Mouse (Mus musculus) limb, embryonic 11.5 days (tissue): ENCODE results near the gene Alkbh4. TPM values are rescaled to one million over a fixed set of nuclear protein-coding genes. Genes with fewer than 3 reads are reported as not detected.
"Not testable (repeated sequence)": the region's sequence is repeated elsewhere in the genome, so short reads cannot be mapped to it uniquely, and the experiment has no call there.

Experiments used
- ATAC-seq: fragments of 200-750 bp; cut with Nextera tagmentation; 2 replicates; pipeline ENCODE4 v1.8.0; 2017; ENCODE audit warnings: low read depth; ENCODE audit not compliant: insufficient number of reproducible peaks, low FRiP score, low TSS enrichment
- DNase-seq: peaks from one replicate; pipeline ENCODE4 v3.0.0-alpha.2; 2015; ENCODE audit warnings: low spot score
- H3K27ac ChIP-seq: fragments of 300-500 bp; sonication (generic); replicated peaks from 2 replicates; pipeline ENCODE4 v1.5.1; 2014; ENCODE audit warnings: low read depth, mild to moderate bottlenecking, low read length
- H3K27me3 ChIP-seq: fragments of 300-500 bp; sonication (generic); 2 replicates; pipeline ENCODE4 v1.6.1; 2014; ENCODE audit warnings: mild to moderate bottlenecking, low read length, mixed read lengths; ENCODE audit not compliant: control insufficient read depth, insufficient read depth
- H3K36me3 ChIP-seq: fragments of 300-500 bp; sonication (generic); 2 replicates; pipeline ENCODE4 v1.6.1; 2014; ENCODE audit warnings: mild to moderate bottlenecking, low read length, moderate library complexity, mixed read lengths; ENCODE audit not compliant: control insufficient read depth, insufficient read depth
- H3K4me1 ChIP-seq: fragments of 300-500 bp; sonication (generic); 2 replicates; pipeline ENCODE4 v1.6.1; 2014; ENCODE audit warnings: low read length, mixed read lengths; ENCODE audit not compliant: control insufficient read depth, insufficient read depth
- H3K4me2 ChIP-seq: fragments of 300-500 bp; sonication (generic); 2 replicates; pipeline ENCODE4 v1.6.1; 2014; ENCODE audit warnings: low read depth, mild to moderate bottlenecking, moderate library complexity; ENCODE audit not compliant: severe bottlenecking
- H3K4me3 ChIP-seq: fragments of 300-500 bp; sonication (generic); 2 replicates; pipeline ENCODE4 v1.5.1; 2014; ENCODE audit warnings: low read depth, low read length
- H3K9ac ChIP-seq: fragments of 300-500 bp; sonication (generic); 2 replicates; pipeline ENCODE4 v1.6.1; 2014; ENCODE audit warnings: mild to moderate bottlenecking, low read length
- H3K9me3 ChIP-seq: fragments of 300-500 bp; sonication (generic); 2 replicates; pipeline ENCODE4 v1.6.1; 2016; ENCODE audit warnings: low read length; ENCODE audit not compliant: control insufficient read depth
- WGBS: fragments of 180-500 bp; shearing (Covaris S2); extraction: QIAGEN DNeasy Blood & Tissue Kit; methylation state at CpG from one replicate; pipeline ENCODE4 v1.1.7; 2014; 5-methylcytosine and 5-hydroxymethylcytosine counted together
- polyA plus RNA-seq: library from polyadenylated mRNA; unstranded; fragments of >200 nt; fragmentation: Nextera tagmentation; extraction: Ambion mirVana; gene quantifications from 2 replicates; pipeline ENCODE4 v1.2.1, GENCODE M21; 2014

Alkbh4 gene
- polyA plus RNA-seq, 1 experiment from 2014 or later = 23.9 TPM

DNA sequence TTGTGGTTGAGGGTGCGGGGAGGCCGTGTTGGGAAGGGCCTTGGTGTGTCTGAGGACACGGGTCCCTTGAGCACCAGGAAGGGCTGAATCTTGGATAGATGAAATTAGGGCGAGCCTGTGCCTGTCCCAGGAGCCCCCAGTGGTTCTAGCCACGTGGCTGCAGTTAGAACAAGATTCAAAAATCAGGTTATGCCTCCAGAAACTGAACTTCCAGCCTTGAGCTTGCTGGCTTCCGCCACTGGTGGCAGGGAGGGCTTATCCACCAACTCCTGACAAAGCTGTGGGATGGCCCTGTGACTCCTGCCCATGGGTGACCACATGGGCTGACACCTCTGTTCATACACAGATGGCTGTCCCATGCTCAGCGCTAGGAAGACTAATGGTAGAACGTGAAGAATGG, 11.8 kb downstream of the Alkbh4 start:
- no peaks in the 10 kb centered on the region; the same call in 1 of the 2 replicates for H3K9me3 ChIP-seq
- H3K36me3 ChIP-seq = no peaks in the 10 kb centered on the region
- H3K4me3 ChIP-seq = no peak overlapping the region
- no peak for ATAC-seq
- H3K27ac ChIP-seq = no peak overlapping the region
- H3K27me3 ChIP-seq = no peaks in the 10 kb centered on the region
- WGBS = 68% methylated on average over 8 of the region's 8 CpGs
- DNase-seq = no peak
- H3K4me2 ChIP-seq = no peak overlapping the region
- H3K4me1 ChIP-seq = no peaks in the 10 kb centered on the region
- H3K9ac ChIP-seq = no peak overlapping the region

- not testable (repeated sequence) for H3K36me3 ChIP-seq, H3K4me3 ChIP-seq
Observed at GRCm38 (mm10) chr5:136149134-136149576, 13.2 kb downstream of the Alkbh4 start.

DNA sequence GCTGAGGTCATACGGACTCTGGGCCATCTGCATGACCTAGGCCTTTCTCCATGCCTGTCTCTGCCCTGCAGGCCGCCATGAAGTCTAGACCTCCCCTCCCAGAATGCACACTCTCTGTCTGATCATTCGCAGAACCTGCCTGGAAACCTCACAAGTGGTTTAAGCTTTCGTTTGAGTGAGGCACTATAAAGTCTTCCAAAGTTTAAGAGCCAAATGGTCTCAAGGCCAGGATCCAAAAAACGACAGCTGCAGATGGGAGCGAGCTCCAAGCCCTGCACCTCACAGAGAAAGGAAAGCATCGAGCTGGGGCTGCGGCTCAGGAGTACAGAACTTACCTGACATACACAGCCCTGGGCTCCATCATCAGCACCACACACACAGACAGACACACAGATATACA, 16.4 kb downstream of the Alkbh4 start:
- Histone ChIP-seq H3K9me3 (no peaks in the 10 kb centered on the region), H3K36me3 (no peaks in the 10 kb centered on the region), H3K27ac (no peak overlapping the region), H3K4me2 (no peak overlapping the region), H3K9ac (no peak overlapping the region), H3K27me3 (no peaks in the 10 kb centered on the region), H3K4me1 (no peaks in the 10 kb centered on the region), H3K4me3 (no peak overlapping the region)
- no peak for ATAC-seq
- 82% methylated on average over 8 of the region's 8 CpGs for WGBS
- DNase-seq = no peak

More at GRCm38 (mm10) chr5:136149134-136149576, 13.2 kb downstream of the Alkbh4 start:
- H3K4me2 ChIP-seq, H3K27me3 ChIP-seq, ATAC-seq, DNase-seq, H3K4me1 ChIP-seq, H3K27ac ChIP-seq, H3K9me3 ChIP-seq, H3K9ac ChIP-seq: not testable (repeated sequence)
- WGBS = 78% methylated on average over 5 of the region's 5 CpGs

DNA sequence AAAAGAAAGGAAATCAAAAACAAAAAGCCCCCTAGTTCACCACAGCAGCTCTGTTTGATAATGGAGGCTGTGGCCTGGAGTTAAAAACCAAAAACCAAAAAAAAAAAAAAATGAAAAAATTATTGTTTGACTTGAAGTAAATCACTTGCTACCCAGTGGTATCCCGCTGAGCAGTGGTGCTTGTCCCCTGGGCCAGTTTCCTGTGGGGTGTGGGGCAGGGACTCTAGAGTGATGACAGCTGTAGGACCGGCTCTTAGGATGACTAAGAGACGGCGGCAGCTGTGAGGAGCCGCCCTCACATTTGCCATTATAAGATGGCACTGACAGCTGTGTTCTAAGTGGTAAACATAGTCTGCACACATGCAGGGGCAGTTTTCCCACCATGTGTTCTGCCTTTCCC, 19.5 kb downstream of the Alkbh4 start:
- H3K9ac ChIP-seq = no peak overlapping the region
- H3K4me1 ChIP-seq = no peaks in the 10 kb centered on the region
- no peak for ATAC-seq
- H3K9me3 ChIP-seq = no peaks in the 10 kb centered on the region
- no peak for DNase-seq
- WGBS = 87% methylated on average over 5 of the region's 5 CpGs
- H3K27ac ChIP-seq = no peak overlapping the region
- no peak overlapping the region for H3K4me3 ChIP-seq
- H3K4me2 ChIP-seq = no peak overlapping the region
- no peaks in the 10 kb centered on the region for H3K36me3 ChIP-seq
- H3K27me3 ChIP-seq = no peaks in the 10 kb centered on the region

DNA sequence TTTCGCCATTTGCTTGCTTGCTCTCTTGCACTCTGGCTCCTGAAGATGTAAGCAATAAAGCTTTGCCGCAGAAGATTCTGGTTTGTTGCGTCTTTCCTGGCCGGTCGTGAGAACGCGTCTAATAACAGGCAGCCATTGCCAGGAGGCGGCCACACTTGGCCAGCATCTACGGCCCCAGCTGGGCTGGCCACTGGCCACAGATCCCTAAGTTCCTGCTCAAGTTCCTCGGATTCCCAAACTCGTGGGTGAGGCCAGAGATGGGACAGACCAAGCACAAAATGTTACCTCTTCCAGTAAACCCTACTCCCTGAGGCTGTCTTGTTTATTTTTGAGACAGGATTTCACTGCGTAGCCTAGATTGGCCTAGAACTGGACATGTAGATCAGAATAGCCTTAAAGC, 24.1 kb downstream of the Alkbh4 start:
- ATAC-seq, H3K27me3 ChIP-seq, H3K9me3 ChIP-seq, H3K4me1 ChIP-seq, H3K4me2 ChIP-seq, H3K36me3 ChIP-seq, H3K27ac ChIP-seq, DNase-seq, H3K4me3 ChIP-seq, H3K9ac ChIP-seq: not testable (repeated sequence)
- WGBS = 86% methylated on average over 11 of the region's 12 CpGs

GRCm38 (mm10) chr5:136163807-136164474, 28.0 kb downstream of the Alkbh4 start:
- Histone ChIP-seq H3K4me2 (no peak overlapping the region), H3K9ac (no peak overlapping the region), H3K27me3 (no peaks in the 10 kb centered on the region), H3K27ac (no peak overlapping the region), H3K9me3 (0 out of 2 replicates have a peak, but pooled peaks cover 3% of the 10 kb centered on the region), H3K4me3 (no peak overlapping the region), H3K36me3 (no peaks in the 10 kb centered on the region), H3K4me1 (no peaks in the 10 kb centered on the region)
- 85% methylated on average over 11 of the region's 11 CpGs for WGBS
- ATAC-seq = no peak
- DNase-seq = no peak

DNA sequence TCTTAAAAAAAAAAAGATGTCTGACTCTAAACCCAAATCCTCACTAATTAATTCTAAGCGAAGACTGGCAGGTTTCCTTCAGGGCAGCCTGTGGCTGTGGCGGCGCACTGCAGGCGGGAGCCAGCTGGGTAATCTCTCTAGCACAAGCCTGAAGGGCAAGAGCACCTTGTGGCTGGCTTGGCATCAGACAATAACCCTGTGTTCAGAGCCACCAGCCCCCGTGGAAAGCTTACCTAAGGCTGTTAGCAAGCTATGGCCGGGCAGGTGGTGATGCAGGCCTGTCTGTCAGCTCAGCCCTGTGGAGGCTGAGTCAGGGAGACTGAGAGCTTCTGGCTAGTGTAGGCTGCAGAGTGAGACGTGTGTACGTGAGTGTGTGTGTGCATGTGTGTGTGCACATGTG, 29.3 kb downstream of the Alkbh4 start:
- H3K27me3 ChIP-seq = no peaks in the 10 kb centered on the region
- ATAC-seq (no peak), DNase-seq (no peak)
- H3K4me2 ChIP-seq = no peak overlapping the region
- H3K36me3 ChIP-seq = no peaks in the 10 kb centered on the region
- no peaks in the 10 kb centered on the region for H3K4me1 ChIP-seq
- no peak overlapping the region for H3K4me3 ChIP-seq
- H3K9me3 ChIP-seq = 0 out of 2 replicates have a peak, but pooled peaks cover 3% of the 10 kb centered on the region
- H3K27ac ChIP-seq = no peak overlapping the region
- H3K9ac ChIP-seq = no peak overlapping the region
- WGBS = 80% methylated on average over 8 of the region's 8 CpGs

DNA sequence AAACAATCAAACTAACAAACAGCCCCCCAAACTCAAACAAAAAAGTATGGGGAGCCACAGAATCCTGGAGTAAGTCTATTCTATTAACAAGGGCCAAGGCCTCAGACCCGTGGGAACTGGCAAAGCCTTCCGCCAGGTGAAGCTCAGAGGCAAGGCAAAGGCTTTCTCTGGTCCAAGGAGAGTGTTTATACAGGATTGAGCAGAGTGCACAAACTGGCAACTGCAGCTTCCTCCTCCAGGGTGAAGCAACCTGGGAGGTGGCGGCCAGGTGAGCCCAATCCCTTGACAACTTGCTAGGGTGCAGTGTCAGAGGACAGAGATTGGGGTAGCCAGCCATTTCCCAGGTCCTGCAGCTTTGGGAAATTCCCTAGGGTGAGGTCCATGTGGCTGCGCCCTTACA, 31.4 kb downstream of the Alkbh4 start:
- no peaks in the 10 kb centered on the region for H3K27me3 ChIP-seq
- H3K4me3 ChIP-seq = no peak overlapping the region
- 0 out of 2 replicates have a peak, but pooled peaks cover 3% of the 10 kb centered on the region for H3K9me3 ChIP-seq
- no peaks in the 10 kb centered on the region for H3K4me1 ChIP-seq
- H3K9ac ChIP-seq = no peak overlapping the region
- no peak overlapping the region for H3K27ac ChIP-seq
- no peak for DNase-seq
- ATAC-seq = no peak
- 88% methylated on average over 4 of the region's 4 CpGs for WGBS
- no peak overlapping the region for H3K4me2 ChIP-seq
- no peaks in the 10 kb centered on the region for H3K36me3 ChIP-seq

GRCm38 (mm10) chr5:136168071-136168470, 32.1 kb downstream of the Alkbh4 start:
- no peaks in the 10 kb centered on the region for H3K27me3 ChIP-seq
- H3K27ac ChIP-seq = no peak overlapping the region
- H3K9me3 ChIP-seq = 0 out of 2 replicates have a peak, but pooled peaks cover 3% of the 10 kb centered on the region
- no peak overlapping the region for H3K9ac ChIP-seq
- WGBS = 92% methylated on average over 3 of the region's 3 CpGs
- no peak for DNase-seq
- no peaks in the 10 kb centered on the region for H3K4me1 ChIP-seq
- no peak overlapping the region for H3K4me3 ChIP-seq
- H3K36me3 ChIP-seq = no peaks in the 10 kb centered on the region
- H3K4me2 ChIP-seq = no peak overlapping the region
- ATAC-seq = no peak
